Mouse (Mus musculus): ENCODE results near the gene Ddx54. TPM values are rescaled to one million over a fixed set of nuclear protein-coding genes. Genes with fewer than 3 reads are reported as not detected.

Gene Ddx54
- total and polyA plus RNA-seq, 3 experiments = 63.7 to 91.8 (median 83.6) TPM

- dilution Hi-C loops (cut with MboI; ENCODE audit: extremely low pct_ligation_motif_present, extremely low pct_unique_long_range_greater_than_20kb, low sequenced_read_pairs) (no loop called here), in situ Hi-C loops (cut with MboI; ENCODE audit: low pct_ligation_motif_present, low pct_unique_long_range_greater_than_20kb, low sequenced_read_pairs) (no loop called here)
- Histone ChIP-seq H3K27me3 (replicated peaks) (peaks cover 19% of the 10 kb centered on the region), H3K4me2 (ENCODE audit: insufficient read depth, low read depth, poor library complexity, severe bottlenecking) (no peak overlapping the region), H3K9ac (ENCODE audit: insufficient read depth, low read depth) (no peak overlapping the region), H3K4me1 (ENCODE audit: control insufficient read depth in 1 of 2, insufficient read depth in 2 of 2) (peaks cover 0 to 3% of the 10 kb centered on the region in 2 experiments; a peak in 2 of 4 replicates), H3K36me3 (replicated peaks in 1 of 2; ENCODE audit: control insufficient read depth in 1 of 2, insufficient read depth in 1 of 2, low read length in 1 of 2) (no peaks in the 10 kb centered on the region), H3K79me2 (replicated peaks; ENCODE audit: control insufficient read depth, extremely low read depth, insufficient read depth, poor library complexity, severe bottlenecking) (no peaks in the 10 kb centered on the region), H3K27ac (ENCODE audit: insufficient read depth, low read depth) (no peak overlapping the region), H3K4me3 (replicated peaks in 1 of 3; ENCODE audit: low read depth in 2 of 3, low read length in 2 of 3, poor library complexity in 1 of 3) (no peak overlapping the region), H3K9me3 (replicated peaks; ENCODE audit: low read length) (peaks cover 4% of the 10 kb centered on the region)
- TF ChIP-seq SIN3A (IDR thresholded peaks at IDR 0.05; ENCODE audit: low read length) (no peak), SMC3 (IDR thresholded peaks at IDR 0.05; ENCODE audit: low read depth, low read length) (no peak), CHD2 (IDR thresholded peaks at IDR 0.05; ENCODE audit: low read length) (no peak), NELFE (IDR thresholded peaks at IDR 0.05; ENCODE audit: low read depth, low read length) (no peak), RCOR1 (conservative IDR thresholded peaks at IDR 0.05; ENCODE audit: low read depth, low read length) (no peak), ZMIZ1 (IDR thresholded peaks at IDR 0.05; ENCODE audit: low read depth, low read length) (no peak), IRF4 (IDR thresholded peaks at IDR 0.05; ENCODE audit: low read depth, low read length) (no peak), PAX5 (IDR thresholded peaks at IDR 0.05; ENCODE audit: low read length) (no peak), BHLHE40 (IDR thresholded peaks at IDR 0.05; ENCODE audit: low read depth, low read length) (no peak), KAT2A (IDR thresholded peaks at IDR 0.05; ENCODE audit: insufficient replicate concordance, low read length) (no peak), TCF12 (IDR thresholded peaks at IDR 0.05; ENCODE audit: low read depth, low read length) (no peak), ZC3H11A (IDR thresholded peaks at IDR 0.05; ENCODE audit: low read depth, low read length) (no peak), POLR2AphosphoS2 (IDR thresholded peaks at IDR 0.05; ENCODE audit: low read depth, low read length) (no peak), TBP (conservative IDR thresholded peaks at IDR 0.05; ENCODE audit: low read depth, low read length) (no peak), ZKSCAN1 (IDR thresholded peaks at IDR 0.05; ENCODE audit: borderline replicate concordance, low read depth, low read length) (no peak), UBTF (IDR thresholded peaks at IDR 0.05; ENCODE audit: low read depth, low read length) (no peak), MYC (IDR thresholded peaks at IDR 0.05; ENCODE audit: low read depth, low read length) (no peak), POLR2A (IDR thresholded peaks at IDR 0.05; ENCODE audit: low read depth, low read length) (no peak), JUN (IDR thresholded peaks at IDR 0.05; ENCODE audit: insufficient read depth, low read depth, low read length) (no peak), MAFK (IDR thresholded peaks at IDR 0.05; ENCODE audit: insufficient replicate concordance, low read length) (no peak)
- DNase-seq (ENCODE audit: extremely low read depth) = no peak
Measured at GRCm38 (mm10) chr5:120594485-120594884, 18.1 kb upstream of the Ddx54 start.

- dilution Hi-C loops (cut with MboI; ENCODE audit: extremely low pct_ligation_motif_present, extremely low pct_unique_long_range_greater_than_20kb, low sequenced_read_pairs) = no loop called here
Measured at GRCm38 (mm10) chr5:120599625-120600024, 12.9 kb upstream of the Ddx54 start.

More at GRCm38 (mm10) chr5:120599625-120600024, 12.9 kb upstream of the Ddx54 start:
- H3K27me3 ChIP-seq (replicated peaks) = peaks cover 18% of the 10 kb centered on the region
- H3K9ac ChIP-seq (ENCODE audit: insufficient read depth, low read depth) = no peak overlapping the region
- no peaks in the 10 kb centered on the region for H3K79me2 ChIP-seq (replicated peaks; ENCODE audit: control insufficient read depth, extremely low read depth, insufficient read depth, poor library complexity, severe bottlenecking)
- H3K4me1 ChIP-seq (ENCODE audit: control insufficient read depth in 1 of 2, insufficient read depth in 2 of 2) = peaks cover 0 to 3% of the 10 kb centered on the region in 2 experiments; a peak in 2 of 4 replicates
- TF ChIP-seq E2F4 (IDR thresholded peaks at IDR 0.05; ENCODE audit: insufficient replicate concordance, low read depth, low read length) (no peak), USF2 (conservative IDR thresholded peaks at IDR 0.05; ENCODE audit: low read depth, low read length) (no peak), EP300 (IDR thresholded peaks at IDR 0.05; ENCODE audit: low read length) (no peak)
- no peak overlapping the region for H3K4me2 ChIP-seq (ENCODE audit: insufficient read depth, low read depth, poor library complexity, severe bottlenecking)
- no peaks in the 10 kb centered on the region for H3K36me3 ChIP-seq (replicated peaks in 1 of 2; ENCODE audit: control insufficient read depth in 1 of 2, insufficient read depth in 1 of 2, low read length in 1 of 2)
- H3K27ac ChIP-seq (ENCODE audit: insufficient read depth, low read depth) = no peak overlapping the region
- no peak for DNase-seq (ENCODE audit: extremely low read depth)
- in situ Hi-C loops (cut with MboI; ENCODE audit: low pct_ligation_motif_present, low pct_unique_long_range_greater_than_20kb, low sequenced_read_pairs) = loop anchor here (25.0 kb wide), 2 partner anchors 337 to 462 kb away; no protein-coding TSS in a partner anchor
- no peak overlapping the region for H3K4me3 ChIP-seq (replicated peaks in 1 of 3; ENCODE audit: low read depth in 2 of 3, low read length in 2 of 3, poor library complexity in 1 of 3)
- H3K9me3 ChIP-seq (replicated peaks; ENCODE audit: low read length) = no peaks in the 10 kb centered on the region

All from CH12.LX (cell line).